Mouse (Mus musculus): ENCODE results near the gene Slc39a11.

DNA sequence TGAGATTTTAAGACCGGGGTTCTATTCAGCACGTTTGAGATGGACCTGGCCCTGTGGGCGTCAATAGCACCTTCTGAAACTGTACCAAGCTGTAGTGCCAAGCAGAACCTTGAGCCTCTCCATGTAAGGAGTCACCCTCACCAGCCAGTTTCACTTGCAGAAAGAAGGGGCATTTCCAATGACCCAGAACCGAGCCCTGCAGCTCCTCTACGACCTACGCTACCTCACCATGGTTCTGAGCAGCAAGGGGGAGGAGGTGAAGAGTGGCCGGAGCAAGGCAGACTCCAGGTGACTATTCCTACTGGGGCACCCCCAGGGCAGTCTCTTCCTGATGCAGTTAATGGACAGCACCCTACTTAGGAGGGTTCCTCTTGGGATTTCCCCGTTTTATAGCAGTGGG is 8.4 kb upstream of the Slc39a11 start:
- no peak for TF ChIP-seq CTCF (IDR thresholded peaks at IDR 0.05; ENCODE audit: insufficient read depth, low read length)
- TF ChIP-seq POLR2A (IDR thresholded peaks at IDR 0.05; ENCODE audit: borderline replicate concordance, extremely low read depth, low read depth, low read length): no peak
